Mouse (Mus musculus): ENCODE measurements around the gene Sun5.

- TF ChIP-seq CTCF (IDR thresholded peaks at IDR 0.05; ENCODE audit: extremely low read depth, insufficient read length, insufficient replicate concordance, low read depth, low read length) (peak; percentile 35; the same call in 1 of the 2 replicates), POLR2A (IDR thresholded peaks at IDR 0.05; ENCODE audit: low read depth, low read length) (no peak)
Measured at GRCm38 (mm10) chr2:153851030-153851360, 19.9 kb downstream of the Sun5 start.
